ENCODE assay signal across 9 mouse cellular contexts in the genomic region with DNA sequence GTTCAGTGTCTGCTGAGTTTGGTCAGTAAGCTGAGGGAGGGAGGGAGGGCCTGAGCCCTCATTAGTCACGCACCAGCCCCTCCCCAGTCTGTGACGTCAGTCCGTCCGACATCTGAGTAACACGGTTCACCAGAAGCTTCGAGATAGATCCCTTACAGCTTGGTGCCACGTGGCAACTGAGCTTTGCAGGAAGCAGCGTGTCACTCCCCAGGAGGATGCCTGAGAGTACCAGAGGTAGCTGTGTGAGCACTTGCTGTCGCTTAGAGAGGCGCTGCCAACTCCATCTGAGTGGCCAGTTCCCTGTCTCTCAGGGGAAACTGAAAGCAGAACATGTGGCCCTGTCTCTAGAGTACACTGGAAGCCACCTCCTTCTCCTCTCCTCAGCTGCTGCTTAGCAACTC. TPM values are rescaled to one million over a fixed set of nuclear protein-coding genes. Genes with fewer than 3 reads are reported as not detected.
DNase-seq lines count a peak whose midpoint lies in the region; ATAC-seq and TF ChIP-seq lines count a peak whose summit lies in the region.
"Had no signal": no experiment of that assay in that cellular context is flagged by ENCODE, and none has a peak within 500 bp of the region (broad histone marks: within the 10 kb centered on the region; RNA-seq: fewer than 3 reads in every experiment).

No protein-coding gene starts in this region.

- peaks cover 10% of the 10 kb centered on the region; the same call in 1 of the 2 replicates for H3K36me3 ChIP-seq in hindbrain, postnatal 0 days (ENCODE audit: insufficient read depth, low read length)
- peaks cover 24% of the 10 kb centered on the region for H3K36me3 ChIP-seq in myocyte (ENCODE audit: control insufficient read depth, insufficient read depth)
- H3K36me3 ChIP-seq in thymus, adult 2 months (ENCODE audit: control insufficient read depth, insufficient read depth, low read length) = peaks cover 3% of the 10 kb centered on the region; the same call in 1 of the 2 replicates

- ATAC-seq in hindbrain, postnatal 0 days = peak; percentile 52; the same call in 1 of the 2 replicates

- H3ac ChIP-seq in myocyte (ENCODE audit: control insufficient read depth, insufficient read length) = peak overlapping the region; percentile 12

- H3K27me3 ChIP-seq in hindbrain, postnatal 0 days (ENCODE audit: insufficient read depth, low read length) = no peaks in the 10 kb centered on the region
- H3K27me3 ChIP-seq in myocyte (ENCODE audit: control insufficient read depth, insufficient read depth, insufficient read length) = no peaks in the 10 kb centered on the region
- no peaks in the 10 kb centered on the region for H3K27me3 ChIP-seq in thymus, adult 2 months (ENCODE audit: control insufficient read depth, insufficient read depth, low read length)
- H3K27me3 ChIP-seq: limb, embryonic 15.5 days had no signal

- H3K27ac ChIP-seq in hindbrain, postnatal 0 days = no peak overlapping the region
- H3K27ac ChIP-seq in thymus, adult 2 months (ENCODE audit: control insufficient read depth, insufficient read depth, low read length) = no peak overlapping the region

- H3K9me3 ChIP-seq in hindbrain, postnatal 0 days (ENCODE audit: low read length) = no peaks in the 10 kb centered on the region
- H3K9me3 ChIP-seq: limb, embryonic 15.5 days had no signal

- no peak for TF ChIP-seq CTCF in hindbrain, postnatal 0 days (IDR thresholded peaks at IDR 0.05; ENCODE audit: low read depth)
- TF ChIP-seq CTCF in thymus, adult 2 months (IDR thresholded peaks at IDR 0.05; ENCODE audit: borderline replicate concordance, control insufficient read depth, extremely low read depth, insufficient read depth, low read length, poor library complexity) = no peak

- 0 out of 2 replicates have a peak, but pooled peaks cover 7% of the 10 kb centered on the region for H3K4me1 ChIP-seq in hindbrain, postnatal 0 days (ENCODE audit: insufficient read depth, low read length)
- peaks cover 22% of the 10 kb centered on the region for H3K4me1 ChIP-seq in thymus, adult 2 months (replicated peaks; ENCODE audit: control insufficient read depth, insufficient read depth, low read length)

- no peak overlapping the region for H3K4me3 ChIP-seq in hindbrain, postnatal 0 days (ENCODE audit: low read length)
- no peak overlapping the region for H3K4me3 ChIP-seq in myocyte
- H3K4me3 ChIP-seq in thymus, adult 2 months (ENCODE audit: control insufficient read depth, insufficient read depth, low read length) = no peak overlapping the region
- H3K4me3 ChIP-seq: limb, embryonic 15.5 days had no signal

- H3K4me2 ChIP-seq in hindbrain, postnatal 0 days (ENCODE audit: low read depth, low read length) = no peak overlapping the region
- peak overlapping the region; percentile 46 for H3K4me2 ChIP-seq in myocyte (ENCODE audit: low read depth)
- H3K4me2 ChIP-seq: limb, embryonic 15.5 days had no signal

- H3K79me2 ChIP-seq in myocyte (ENCODE audit: control insufficient read depth, insufficient read depth) = no peaks in the 10 kb centered on the region

- DNase-seq in gastrocnemius, adult 18-20 months (ENCODE audit: low spot score) = peak; percentile 39
- no peak for DNase-seq in gastrocnemius, postnatal 25 days
- DNase-seq in A20 (ENCODE audit: low read depth, low spot score) = peak; percentile 93
- peak; percentile 40 for DNase-seq in embryo, embryonic 10.5 days (ENCODE audit: low spot score)
- peak; percentile 38 for DNase-seq in hindbrain, postnatal 0 days (ENCODE audit: low spot score)
- DNase-seq in thymus, adult 2 months = no peak
- no peak for DNase-seq in layer of hippocampus, postnatal 36 days

- 33% methylated on average over 10 of the region's 10 CpGs for WGBS in hindbrain, postnatal 0 days
- WGBS in thymus, adult 2 months = 48% methylated on average over 10 of the region's 10 CpGs

- H3K9ac ChIP-seq in hindbrain, postnatal 0 days (replicated peaks; ENCODE audit: low read length) = no peak overlapping the region
- H3K9ac ChIP-seq: limb, embryonic 15.5 days had no signal

- TF ChIP-seq POLR2A in myocyte (IDR thresholded peaks at IDR 0.05; ENCODE audit: insufficient read length, low read depth) = peak; percentile 53
- TF ChIP-seq POLR2A in thymus, adult 2 months (IDR thresholded peaks at IDR 0.05; ENCODE audit: control insufficient read depth, extremely low read depth, insufficient read depth, low read length, poor library complexity) = no peak

TF ChIP-seq in myocyte, 11 proteins besides CTCF, POLR2A, EP300 and RAD21:
- TF ChIP-seq CEBPB (IDR thresholded peaks at IDR 0.05; ENCODE audit: insufficient read depth, poor library complexity, severe bottlenecking) (no peak), MAX (IDR thresholded peaks at IDR 0.05; ENCODE audit: low read depth) (peak; percentile 86), SRF (IDR thresholded peaks at IDR 0.05; ENCODE audit: control insufficient read depth, insufficient read length, low read depth) (no peak), MYOG (IDR thresholded peaks at IDR 0.05; ENCODE audit: control insufficient read depth in 1 of 3, insufficient read depth in 1 of 3, insufficient read length in 2 of 3, low read depth in 2 of 3) (no peak), REST (IDR thresholded peaks at IDR 0.05; ENCODE audit: insufficient read depth, insufficient read length) (no peak), TCF12 (IDR thresholded peaks at IDR 0.05; ENCODE audit: insufficient read depth, poor library complexity, severe bottlenecking) (no peak), TCF3 (IDR thresholded peaks at IDR 0.05; ENCODE audit: insufficient read length, low read depth) (no peak), MYOD1 (IDR thresholded peaks at IDR 0.05; ENCODE audit: control insufficient read depth in 1 of 3, insufficient read length in 2 of 3, low read depth in 2 of 3) (no peak), POLR2AphosphoS2 (IDR thresholded peaks at IDR 0.05; ENCODE audit: insufficient read length, low read depth) (peak; percentile 35), E2F4 (IDR thresholded peaks at IDR 0.05; ENCODE audit: insufficient read depth) (no peak), USF1 (IDR thresholded peaks at IDR 0.05; ENCODE audit: low read depth) (peak; percentile 60)

RNA-seq across cellular contexts. Expression of a gene that starts 49.8 kb away (rescaled TPM):
- total RNA-seq in gastrocnemius, adult 18-20 months (2021) = 10 to 100 TPM; 32.7 to 33.3 TPM
- total RNA-seq in gastrocnemius, postnatal 25 days (2021) = 10 to 100 TPM; 25.6 to 28.2 TPM
- 102 and 117 TPM in 2 replicates for total RNA-seq in hindbrain, postnatal 0 days (2014; rRNA removed)
- 115 and 118 TPM in 2 replicates for polyA plus RNA-seq in hindbrain, postnatal 0 days (2015; fragmentation: Nextera tagmentation; extraction: Ambion mirVana)
- 60.5 TPM for polyA plus RNA-seq in myocyte (2012; fragmentation: generic; extraction: Trizol)
- 59.2 and 59.7 TPM in 2 replicates for polyA plus RNA-seq in thymus, adult 2 months (2012; rRNA removed)
- total RNA-seq in layer of hippocampus, postnatal 36 days (2021) = 10 to 100 TPM; 33.3 to 38.4 TPM

Comparison
In these comparisons a context has a peak if more than half of its experiments do, and no peak if none do; other contexts are left out.
1. DNase-seq: peak in gastrocnemius, adult 18-20 months (single experiment), A20 (single experiment), embryo, embryonic 10.5 days (single experiment) and hindbrain, postnatal 0 days (single experiment); none in gastrocnemius, postnatal 25 days (single experiment), thymus, adult 2 months (single experiment) and layer of hippocampus, postnatal 36 days (0 of 2).